Mouse (Mus musculus) liver, embryonic 14.5 days (tissue): ENCODE results near the gene Cbx2.

Experiments
- CTCF ChIP-seq: IDR thresholded peaks from 2 replicates; pipeline ENCODE4 v1.5.1; 2016; ENCODE audit warnings: antibody characterized with exemption, low read depth, control low read depth
- EP300 ChIP-seq: IDR thresholded peaks from 2 replicates; pipeline ENCODE4 v1.6.1; 2016; ENCODE audit warnings: antibody characterized with exemption, low read depth

DNA sequence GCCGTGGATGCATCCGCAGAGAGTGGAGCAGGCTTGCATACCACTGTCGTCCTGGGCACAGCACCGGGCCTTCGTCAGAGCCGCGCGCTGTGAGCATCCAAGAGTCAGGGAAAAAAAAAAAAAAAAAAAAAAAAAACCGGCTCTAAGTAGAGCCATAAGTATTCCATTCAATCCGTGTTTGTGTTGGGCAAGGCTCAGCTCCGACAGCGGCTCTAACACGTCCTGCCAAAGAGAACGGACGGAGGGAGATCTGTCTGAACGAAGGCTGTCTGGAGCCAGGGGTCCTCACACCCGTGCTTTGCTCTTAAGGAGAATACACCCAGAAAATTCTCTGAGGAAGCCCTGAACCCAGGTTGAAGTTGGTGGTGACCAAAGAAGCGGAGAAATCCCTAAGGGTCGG is 11.9 kb downstream of the Cbx2 start:
- TF ChIP-seq EP300 (no peak), CTCF (no peak)
